Mouse (Mus musculus) E14TG2a.4 (cell line): ENCODE measurements at regions not wholly inside any gene's neighbourhood (a gene's known extent, or its start where the extent isn't known, plus 50 kb on each side); places are given as distances from the start of the nearest gene placed in this dataset.

Experiments
- CTCF ChIP-seq: conservative IDR thresholded peaks from 2 replicates; pipeline ENCODE4 v1.5.1; 2014; ENCODE audit warnings: low read length
- NANOG ChIP-seq: IDR thresholded peaks from 2 replicates; pipeline ENCODE4 v1.6.1; 2014; ENCODE audit warnings: borderline replicate concordance, low read length, mixed read lengths

DNA sequence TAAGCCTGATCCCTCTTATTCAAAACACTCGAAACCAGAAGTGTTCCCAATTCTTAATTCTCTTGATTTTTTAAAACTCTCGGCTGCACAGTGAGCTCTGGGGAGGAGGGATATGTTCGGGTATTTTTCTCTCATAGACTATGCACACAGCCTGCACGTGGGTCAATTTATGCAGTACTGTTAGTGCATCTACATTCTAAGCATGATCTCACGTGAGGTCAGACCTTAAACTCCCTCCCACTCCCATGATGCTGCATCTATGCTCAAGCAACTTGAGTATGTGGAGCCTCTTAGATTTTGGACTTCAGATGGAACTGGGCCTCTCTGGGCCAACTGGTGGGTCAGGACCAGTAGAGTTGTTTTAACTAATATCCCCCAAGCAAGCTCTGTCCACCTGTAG lies 328.5 kb downstream of the Nuak1 start:
- TF ChIP-seq CTCF (no peak), NANOG (no peak)
